Mouse (Mus musculus) gonadal fat pad, adult 2 months (tissue): ENCODE measurements around the gene Pxn. TPM values are rescaled to one million over a fixed set of nuclear protein-coding genes. Genes with fewer than 3 reads are reported as not detected.

Source experiments
- DNase-seq: peaks from one replicate; pipeline ENCODE4 v3.0.0-alpha.2; 2012; ENCODE audit warnings: low read depth
- polyA plus RNA-seq: library from polyadenylated mRNA; depleted of rRNA; stranded (reverse); fragments of >200 nt; gene quantifications from 2 replicates; pipeline ENCODE4 v1.2.3, GENCODE M21; 2012

Pxn gene
- polyA plus RNA-seq, 1 experiment, result 97.9 TPM

- no peak for DNase-seq
These were observed 21.7 kb downstream of the Pxn start for GRCm38 (mm10) chr5:115528128-115528527.

GRCm38 (mm10) chr5:115529364-115529741 lies 22.9 kb downstream of the Pxn start:
- DNase-seq, result no peak

GRCm38 (mm10) chr5:115529742-115530446 lies 23.4 kb downstream of the Pxn start:
- no peak for DNase-seq

DNA sequence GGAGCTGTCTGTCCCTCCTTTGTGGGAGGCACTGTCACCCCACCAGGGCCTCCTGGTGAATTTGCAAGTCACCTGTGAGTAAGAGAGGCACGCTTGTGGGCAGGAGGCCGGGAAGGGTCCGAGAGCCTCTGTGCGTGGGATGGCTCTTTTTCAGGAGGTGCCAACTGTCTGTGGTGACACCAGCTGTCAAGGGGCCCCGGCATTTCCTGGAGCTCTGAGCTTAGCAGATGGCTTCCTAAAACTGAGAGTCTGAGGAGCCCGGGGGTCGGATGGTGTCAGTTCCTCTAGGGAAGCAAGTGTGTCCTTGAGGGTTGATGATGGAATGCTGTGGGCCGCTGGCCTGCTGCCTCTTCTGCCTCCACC lies 24.0 kb downstream of the Pxn start:
- DNase-seq, result no peak

DNA sequence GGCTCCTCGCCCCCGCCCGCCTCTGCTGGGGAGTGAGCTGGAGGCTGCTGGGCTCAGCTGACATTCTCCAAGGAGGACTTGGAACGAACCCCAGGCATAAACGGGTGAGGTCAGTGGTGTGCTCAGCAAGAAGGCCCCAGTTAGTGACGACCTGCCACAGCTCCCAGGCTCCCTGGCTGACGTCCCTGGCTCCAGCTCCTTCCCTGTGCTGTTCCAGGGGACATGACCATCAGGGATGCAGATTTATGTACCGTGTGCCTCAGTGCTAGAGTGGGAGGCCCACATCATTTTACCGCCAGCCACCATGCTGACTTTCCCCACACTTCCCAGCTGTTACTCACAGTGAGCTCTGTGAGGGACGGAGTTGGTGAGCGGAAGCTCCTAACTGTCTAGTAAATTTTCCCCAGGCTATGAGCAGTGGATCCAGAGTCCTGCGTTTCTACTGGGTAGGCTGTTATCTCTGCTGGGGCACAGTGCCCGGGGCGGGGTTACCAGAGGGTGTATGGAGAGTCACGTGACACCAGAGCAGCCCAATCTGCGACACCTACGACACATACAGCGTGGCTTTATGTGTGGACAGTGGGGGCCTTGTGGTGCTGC lies 25.3 kb downstream of the Pxn start:
- no peak for DNase-seq

GRCm38 (mm10) chr5:115534290-115534731 lies 27.8 kb downstream of the Pxn start:
- DNase-seq, result no peak

GRCm38 (mm10) chr5:115534856-115535255 lies 28.4 kb downstream of the Pxn start:
- no peak for DNase-seq

DNA sequence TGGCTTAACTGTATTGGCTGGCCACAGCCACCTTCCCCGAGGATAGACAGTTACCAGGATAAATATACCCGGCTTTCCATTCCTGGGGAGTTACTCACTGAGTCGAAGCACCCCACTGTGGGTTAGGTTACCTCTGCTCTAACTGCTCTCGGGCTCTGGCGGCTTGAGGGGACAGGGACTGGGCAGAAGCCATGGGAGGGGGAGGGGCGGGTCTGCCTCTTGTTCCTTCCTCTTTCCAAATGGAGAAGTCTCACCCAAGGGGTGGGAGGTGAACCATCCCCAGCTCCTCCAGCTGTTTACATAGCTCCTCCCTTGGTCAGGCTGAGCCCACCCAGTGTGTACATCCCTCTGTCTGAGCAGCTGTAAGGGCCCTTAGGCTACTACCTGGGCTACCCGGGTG lies 29.2 kb downstream of the Pxn start:
- no peak for DNase-seq

GRCm38 (mm10) chr5:115538017-115538692 lies 31.7 kb downstream of the Pxn start:
- DNase-seq, result no peak

DNA sequence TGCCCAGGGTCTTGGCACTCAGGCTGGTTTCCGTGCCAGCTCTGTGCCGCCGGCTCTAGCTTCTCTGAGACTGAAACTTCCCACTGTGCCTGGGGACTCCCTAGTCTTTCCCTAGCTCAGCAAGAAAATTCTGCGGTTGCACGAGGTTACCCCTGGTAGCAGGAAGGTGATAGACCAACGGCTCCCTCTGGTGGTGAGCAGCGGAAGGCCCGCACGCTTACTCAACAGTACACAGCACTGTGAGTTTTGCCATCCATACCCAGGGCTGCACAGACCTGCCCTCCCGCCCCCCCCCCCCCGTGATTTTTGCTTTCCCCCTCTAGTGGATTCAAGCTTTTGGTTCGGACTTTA lies 32.2 kb downstream of the Pxn start:
- no peak for DNase-seq

- no peak for DNase-seq
These were observed 36.3 kb downstream of the Pxn start for GRCm38 (mm10) chr5:115542635-115543384.

- DNase-seq, result no peak
These were observed 37.2 kb downstream of the Pxn start for GRCm38 (mm10) chr5:115543509-115544253.

DNA sequence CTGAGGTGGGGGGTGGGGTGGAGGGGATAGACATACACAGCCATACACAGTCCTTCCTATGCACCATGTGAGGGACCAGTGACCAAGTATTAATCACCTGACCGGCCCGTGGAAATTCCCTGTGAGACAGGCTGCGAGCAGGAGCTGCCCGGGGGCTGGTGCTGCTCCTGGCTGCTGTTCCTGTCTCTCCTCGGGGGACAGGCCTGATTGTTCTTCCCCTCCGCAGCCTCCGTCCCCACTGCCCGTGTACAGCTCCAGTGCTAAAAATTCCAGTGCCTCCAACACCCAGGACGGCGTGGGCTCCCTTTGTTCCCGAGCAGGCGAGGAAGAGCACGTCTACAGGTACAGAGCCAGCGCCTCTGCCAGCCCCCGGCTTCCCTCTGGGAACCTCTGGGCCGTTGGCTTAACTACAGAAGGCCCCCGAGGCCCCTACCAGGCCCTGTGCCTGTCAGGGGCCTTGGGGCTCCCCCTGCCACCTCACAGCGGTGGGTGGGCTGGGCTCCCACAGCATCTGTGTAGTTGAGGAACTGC lies 38.2 kb downstream of the Pxn start:
- no peak for DNase-seq

GRCm38 (mm10) chr5:115545636-115546035 lies 39.2 kb downstream of the Pxn start:
- no peak for DNase-seq

DNA sequence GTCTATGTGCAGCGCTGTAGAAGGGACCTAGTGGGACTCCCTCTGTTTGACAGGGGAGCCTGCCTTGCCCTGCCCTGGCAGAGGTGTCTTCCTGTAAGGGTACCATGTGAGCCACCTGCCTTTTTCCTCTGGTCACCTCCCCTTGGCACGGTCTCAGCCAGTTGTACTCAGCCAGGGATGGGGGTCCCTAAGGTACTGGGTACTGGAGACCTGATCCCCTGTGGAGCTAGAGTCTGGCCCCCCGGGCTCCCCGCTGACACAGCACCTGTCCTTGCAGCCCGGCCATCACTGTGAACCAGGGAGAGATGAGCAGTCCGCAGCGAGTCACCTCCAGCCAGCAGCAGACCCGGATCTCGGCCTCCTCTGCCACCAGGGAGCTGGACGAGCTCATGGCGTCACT lies 40.1 kb downstream of the Pxn start:
- DNase-seq, result no peak

DNA sequence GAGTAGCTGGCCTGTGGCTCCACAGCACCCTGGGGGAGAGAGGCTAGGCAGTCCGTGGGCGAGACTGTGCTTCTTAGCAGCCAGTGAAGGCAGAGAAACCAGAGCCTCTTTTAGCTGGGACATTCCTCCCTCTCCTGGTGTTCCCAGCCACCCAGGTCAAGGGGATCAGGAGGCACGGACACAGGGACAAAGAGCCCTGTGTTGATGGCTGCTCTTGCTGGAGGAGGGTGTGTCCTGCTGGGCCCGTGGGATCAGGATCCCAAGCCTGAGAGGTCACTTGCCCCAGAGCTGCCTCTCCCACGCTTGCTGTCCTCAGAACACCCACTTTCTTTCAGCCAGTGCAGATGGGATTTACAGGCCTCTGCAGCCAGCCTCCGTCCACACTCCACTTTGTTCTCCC lies 40.5 kb downstream of the Pxn start:
- DNase-seq, result no peak

- DNase-seq, result no peak
These were observed 40.9 kb downstream of the Pxn start for GRCm38 (mm10) chr5:115547421-115547820.

- no peak for DNase-seq
These were observed 42.2 kb downstream of the Pxn start for GRCm38 (mm10) chr5:115548501-115549285.

DNA sequence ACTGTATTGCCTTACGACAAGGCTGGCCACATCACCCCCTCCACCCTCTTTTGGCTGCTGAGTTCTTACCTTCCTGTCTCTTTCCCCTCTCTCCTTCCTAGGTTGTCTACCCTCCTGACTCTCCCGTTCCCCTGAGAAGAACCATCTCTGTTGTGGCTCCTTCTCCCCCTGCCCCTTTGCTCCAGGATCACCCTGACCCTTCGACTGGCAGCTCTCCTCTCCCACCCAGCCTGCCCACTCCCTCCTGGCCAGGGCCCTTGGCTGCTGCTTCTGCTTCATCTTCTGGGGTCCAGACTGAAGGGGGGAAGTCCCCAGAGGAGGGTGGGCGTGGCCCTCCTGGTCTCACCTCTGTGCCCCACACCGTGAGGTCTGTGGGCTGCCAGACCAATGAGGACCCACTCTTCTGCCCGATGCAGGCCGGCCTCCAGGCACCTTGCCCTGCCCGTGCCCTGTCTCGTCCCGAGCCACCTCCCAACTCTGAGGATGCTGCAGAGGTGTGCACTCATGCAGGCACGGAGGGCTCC lies 44.1 kb downstream of the Pxn start:
- no peak for DNase-seq

DNA sequence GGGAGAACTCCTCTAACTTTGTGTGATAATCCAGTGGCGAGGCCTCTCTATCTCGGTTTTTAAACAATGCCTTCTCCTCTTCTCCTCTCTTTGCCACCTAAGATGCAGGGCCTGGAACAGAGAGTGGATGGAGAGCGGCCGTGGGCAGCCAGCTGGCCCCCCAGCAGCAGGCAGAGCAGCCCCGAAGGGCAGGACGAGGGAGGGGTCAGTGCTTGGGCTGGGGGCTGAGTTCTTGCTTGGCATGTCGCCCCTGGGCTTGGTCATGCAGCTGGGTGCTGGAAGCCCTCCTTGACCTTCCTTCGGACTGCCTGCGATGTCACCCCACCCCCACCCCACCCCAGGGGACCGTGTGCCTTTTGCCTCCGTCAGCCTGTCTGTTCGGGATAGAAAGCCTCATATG lies 44.9 kb downstream of the Pxn start:
- no peak for DNase-seq

DNA sequence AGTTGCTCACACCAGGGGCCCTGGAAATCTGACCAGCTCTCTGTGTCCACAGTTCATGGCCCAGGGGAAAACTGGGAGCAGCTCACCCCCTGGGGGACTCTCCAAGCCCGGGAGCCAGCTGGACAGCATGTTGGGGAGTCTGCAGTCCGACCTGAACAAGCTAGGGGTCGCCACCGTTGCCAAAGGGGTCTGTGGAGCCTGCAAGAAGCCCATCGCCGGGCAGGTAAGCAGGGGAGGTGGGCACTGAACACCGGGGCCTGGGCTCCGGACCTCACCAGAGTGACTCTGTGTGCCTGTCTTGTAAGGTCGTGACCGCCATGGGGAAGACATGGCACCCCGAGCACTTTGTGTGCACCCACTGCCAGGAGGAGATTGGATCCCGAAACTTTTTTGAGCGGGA lies 45.3 kb downstream of the Pxn start:
- no peak for DNase-seq
